Mouse (Mus musculus): Measurements from ENCODE around the gene Ppp3ca. TPM values are rescaled to one million over a fixed set of nuclear protein-coding genes. Genes with fewer than 3 reads are reported as not detected.

Ppp3ca gene
- polyA plus RNA-seq, 1 experiment from 2014 or later = 52.2 TPM

DNA sequence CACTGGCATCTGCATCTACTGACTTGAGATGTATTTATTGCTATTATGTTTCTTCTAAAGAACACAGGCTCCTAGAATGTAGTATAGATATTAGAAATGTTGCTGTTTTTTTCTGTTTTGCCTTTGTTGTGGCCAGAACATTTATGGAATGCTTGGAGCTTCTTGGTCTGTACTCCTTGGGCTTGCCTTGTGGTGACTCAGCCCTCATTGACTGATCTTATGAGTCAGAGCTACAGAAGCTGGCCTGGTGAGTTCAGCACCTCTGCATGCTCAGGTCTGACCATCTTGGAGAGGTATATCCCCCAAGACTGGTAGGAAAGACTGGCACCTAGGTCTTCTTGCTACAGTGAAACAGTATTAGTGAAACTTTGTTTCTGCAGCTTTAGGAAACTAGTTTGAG is 52.6 kb downstream of the Ppp3ca start:
- Histone ChIP-seq H3K36me3 (ENCODE audit: control insufficient read depth, insufficient read depth, low read length) (no peaks in the 10 kb centered on the region), H3K4me3 (ENCODE audit: low read depth, low read length) (no peak overlapping the region), H3K9ac (ENCODE audit: low read depth, low read length) (no peak overlapping the region), H3K4me2 (no peak overlapping the region), H3K4me1 (ENCODE audit: control insufficient read depth, insufficient read depth, low read length) (peaks cover 21% of the 10 kb centered on the region), H3K9me3 (replicated peaks; ENCODE audit: control insufficient read depth, low read length) (no peaks in the 10 kb centered on the region), H3K27ac (ENCODE audit: low read depth, low read length) (no peak overlapping the region), H3K27me3 (ENCODE audit: control insufficient read depth, insufficient read depth, low read length) (no peaks in the 10 kb centered on the region)
- no peak for ATAC-seq (replicated peaks; ENCODE audit: insufficient number of reproducible peaks, low FRiP score, low TSS enrichment)

DNA sequence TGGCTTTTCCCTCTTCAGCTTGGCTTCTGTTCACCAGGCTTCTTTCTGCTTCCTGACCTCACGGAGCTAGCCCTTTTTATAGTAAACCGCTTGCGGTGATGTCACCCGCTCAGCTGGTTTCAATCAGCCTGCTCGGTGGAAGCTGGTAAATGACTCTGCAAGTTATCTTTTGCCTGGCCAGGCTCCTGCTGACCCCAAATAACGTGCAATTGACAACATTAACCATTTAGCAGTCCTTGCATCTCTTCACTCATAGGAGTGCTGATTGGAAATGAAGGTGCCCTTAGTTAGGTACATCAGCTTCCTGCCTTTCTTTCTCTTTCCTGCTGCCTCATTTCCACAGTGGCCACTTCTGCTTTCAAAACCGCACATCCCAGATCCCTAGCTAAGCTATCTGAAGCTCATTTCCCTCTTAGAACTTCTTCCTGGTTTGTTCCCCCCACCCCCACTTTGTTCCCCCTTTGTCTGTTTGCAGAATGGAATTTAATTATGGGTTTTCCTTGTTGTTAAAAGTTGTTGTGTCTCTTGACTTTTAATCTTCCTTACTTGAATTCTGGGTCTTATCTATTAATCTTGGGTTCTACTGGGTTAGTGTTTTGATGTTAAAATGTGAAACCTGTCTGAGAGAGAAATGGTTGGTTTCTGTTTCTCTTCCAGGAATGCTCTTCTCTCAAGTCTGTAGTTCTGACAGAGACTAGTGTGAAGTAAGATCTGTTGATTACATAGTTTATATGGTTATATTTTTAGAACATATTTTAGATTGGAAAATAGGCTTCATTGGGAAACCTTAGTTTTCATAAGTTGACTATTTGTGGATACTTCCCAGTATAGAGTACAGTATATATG is 55.6 kb downstream of the Ppp3ca start:
- Histone ChIP-seq H3K27ac (ENCODE audit: low read depth, low read length) (peak overlapping the region; percentile 54), H3K4me2 (peak overlapping the region; percentile 44), H3K9me3 (replicated peaks; ENCODE audit: control insufficient read depth, low read length) (no peaks in the 10 kb centered on the region), H3K4me3 (ENCODE audit: low read depth, low read length) (no peak overlapping the region), H3K27me3 (ENCODE audit: control insufficient read depth, insufficient read depth, low read length) (no peaks in the 10 kb centered on the region), H3K36me3 (ENCODE audit: control insufficient read depth, insufficient read depth, low read length) (no peaks in the 10 kb centered on the region), H3K4me1 (ENCODE audit: control insufficient read depth, insufficient read depth, low read length) (peaks cover 19% of the 10 kb centered on the region), H3K9ac (ENCODE audit: low read depth, low read length) (no peak overlapping the region)
- peak; percentile 42; the same call in 1 of the 2 replicates for ATAC-seq (replicated peaks; ENCODE audit: insufficient number of reproducible peaks, low FRiP score, low TSS enrichment)
- WGBS (ENCODE audit: insufficient replicate concordance) = 8% methylated on average over 7 of the region's 7 CpGs

DNA sequence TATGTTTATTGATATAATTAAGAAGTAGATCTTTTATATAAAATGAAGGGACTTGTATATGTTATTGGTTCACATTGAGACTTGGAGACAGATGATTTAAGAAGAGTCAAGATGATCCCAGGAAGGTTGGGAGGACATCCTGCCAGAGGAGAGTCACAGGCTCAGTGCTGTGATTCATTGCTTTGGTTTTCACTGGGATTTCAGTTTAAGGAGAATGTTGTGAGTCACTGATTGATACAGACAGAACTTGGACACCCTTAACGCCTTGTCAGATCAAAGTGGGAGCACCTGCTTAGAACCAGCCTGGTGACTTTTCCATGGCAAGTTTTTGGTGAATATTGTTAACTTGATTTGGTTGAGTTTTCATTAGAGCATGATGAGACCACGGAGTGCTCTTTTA is 58.0 kb downstream of the Ppp3ca start:
- H3K4me3 ChIP-seq (ENCODE audit: low read depth, low read length) = no peak overlapping the region
- peaks cover 15% of the 10 kb centered on the region for H3K4me1 ChIP-seq (ENCODE audit: control insufficient read depth, insufficient read depth, low read length)
- no peak overlapping the region for H3K4me2 ChIP-seq
- no peak overlapping the region for H3K9ac ChIP-seq (ENCODE audit: low read depth, low read length)
- H3K27ac ChIP-seq (ENCODE audit: low read depth, low read length) = no peak overlapping the region
- ATAC-seq (replicated peaks; ENCODE audit: insufficient number of reproducible peaks, low FRiP score, low TSS enrichment) = no peak
- H3K9me3 ChIP-seq (replicated peaks; ENCODE audit: control insufficient read depth, low read length) = no peaks in the 10 kb centered on the region
- no peaks in the 10 kb centered on the region for H3K36me3 ChIP-seq (ENCODE audit: control insufficient read depth, insufficient read depth, low read length)
- WGBS (ENCODE audit: insufficient replicate concordance) = 88% methylated on average over 2 of the region's 2 CpGs
- H3K27me3 ChIP-seq (ENCODE audit: control insufficient read depth, insufficient read depth, low read length) = no peaks in the 10 kb centered on the region

DNA sequence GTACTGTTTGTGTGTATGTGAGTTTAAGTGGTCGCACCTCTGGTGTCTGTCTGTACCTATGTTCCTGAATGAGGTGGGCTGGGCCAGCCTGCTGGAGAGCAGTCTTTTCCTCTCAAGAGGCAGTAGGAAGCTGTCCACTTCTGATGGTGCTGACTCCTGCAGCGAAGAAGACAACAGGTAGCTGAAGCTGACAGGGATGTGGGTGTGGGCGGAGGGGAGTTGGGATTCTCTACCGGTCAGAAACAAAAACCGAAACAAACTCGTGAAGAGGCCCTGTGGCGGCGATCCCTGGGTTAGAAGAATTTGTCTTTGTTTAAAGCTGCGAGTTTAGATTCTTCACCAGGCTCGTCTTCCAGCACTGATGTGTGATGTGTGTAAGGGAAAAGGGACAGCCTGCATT is 60.1 kb downstream of the Ppp3ca start:
- Histone ChIP-seq H3K27me3 (ENCODE audit: control insufficient read depth, insufficient read depth, low read length) (no peaks in the 10 kb centered on the region), H3K9ac (ENCODE audit: low read depth, low read length) (no peak overlapping the region), H3K9me3 (replicated peaks; ENCODE audit: control insufficient read depth, low read length) (no peaks in the 10 kb centered on the region), H3K36me3 (ENCODE audit: control insufficient read depth, insufficient read depth, low read length) (no peaks in the 10 kb centered on the region), H3K27ac (ENCODE audit: low read depth, low read length) (no peak overlapping the region), H3K4me1 (ENCODE audit: control insufficient read depth, insufficient read depth, low read length) (peaks cover 6% of the 10 kb centered on the region), H3K4me2 (no peak overlapping the region), H3K4me3 (ENCODE audit: low read depth, low read length) (no peak overlapping the region)
- WGBS (ENCODE audit: insufficient replicate concordance) = 62% methylated on average over 10 of the region's 10 CpGs
- no peak for ATAC-seq (replicated peaks; ENCODE audit: insufficient number of reproducible peaks, low FRiP score, low TSS enrichment)

DNA sequence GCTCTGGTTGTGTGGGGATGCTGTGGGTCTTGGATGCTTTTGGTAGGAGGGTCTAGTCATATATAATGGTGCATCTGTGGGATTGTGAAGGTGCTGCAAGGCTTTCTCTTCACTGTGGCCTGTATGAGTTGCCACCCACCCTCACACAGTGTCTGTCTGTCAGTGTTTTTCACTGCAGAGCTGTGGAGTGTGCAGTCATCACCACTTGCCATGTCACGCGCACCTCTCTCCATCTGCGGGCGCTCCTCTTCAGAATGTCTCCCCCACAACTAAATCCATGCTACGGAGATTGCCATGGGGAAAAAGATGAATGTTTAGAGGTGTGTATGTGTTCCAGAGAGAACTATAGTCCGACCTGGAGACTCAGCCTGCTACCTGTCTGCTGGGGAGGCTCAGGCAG is 61.7 kb downstream of the Ppp3ca start:
- no peak for ATAC-seq (replicated peaks; ENCODE audit: insufficient number of reproducible peaks, low FRiP score, low TSS enrichment)
- Histone ChIP-seq H3K27ac (ENCODE audit: low read depth, low read length) (no peak overlapping the region), H3K9me3 (replicated peaks; ENCODE audit: control insufficient read depth, low read length) (no peaks in the 10 kb centered on the region), H3K9ac (ENCODE audit: low read depth, low read length) (no peak overlapping the region), H3K27me3 (ENCODE audit: control insufficient read depth, insufficient read depth, low read length) (no peaks in the 10 kb centered on the region), H3K36me3 (ENCODE audit: control insufficient read depth, insufficient read depth, low read length) (no peaks in the 10 kb centered on the region), H3K4me2 (no peak overlapping the region), H3K4me1 (ENCODE audit: control insufficient read depth, insufficient read depth, low read length) (peaks cover 5% of the 10 kb centered on the region; the same call in 1 of the 2 replicates), H3K4me3 (ENCODE audit: low read depth, low read length) (no peak overlapping the region)
- WGBS (ENCODE audit: insufficient replicate concordance) = 81% methylated on average over 6 of the region's 6 CpGs

DNA sequence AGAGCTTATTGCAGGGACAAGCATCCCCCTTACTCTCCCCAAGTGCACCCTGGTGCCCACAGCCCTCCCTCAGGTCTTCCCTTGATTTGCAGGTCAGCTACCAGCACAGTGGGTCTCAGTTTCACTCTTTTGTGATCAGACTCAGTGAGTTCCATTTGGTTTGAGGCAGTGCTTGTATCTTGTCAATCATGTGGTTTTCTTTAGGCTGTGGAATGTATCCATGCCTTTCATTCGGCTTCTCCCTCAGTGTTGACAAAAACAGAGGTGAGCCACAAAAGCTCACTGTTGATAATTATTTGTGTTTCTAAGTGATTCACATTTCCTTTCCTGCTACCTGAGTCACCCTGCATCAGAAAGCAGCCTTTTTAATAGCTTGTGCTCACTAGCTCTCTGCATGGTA is 66.1 kb downstream of the Ppp3ca start:
- H3K9me3 ChIP-seq (replicated peaks; ENCODE audit: control insufficient read depth, low read length) = no peaks in the 10 kb centered on the region
- H3K36me3 ChIP-seq (ENCODE audit: control insufficient read depth, insufficient read depth, low read length) = no peaks in the 10 kb centered on the region
- no peaks in the 10 kb centered on the region for H3K27me3 ChIP-seq (ENCODE audit: control insufficient read depth, insufficient read depth, low read length)
- peaks cover 6% of the 10 kb centered on the region for H3K4me1 ChIP-seq (ENCODE audit: control insufficient read depth, insufficient read depth, low read length)
- no peak overlapping the region for H3K4me2 ChIP-seq
- no peak overlapping the region for H3K4me3 ChIP-seq (ENCODE audit: low read depth, low read length)
- H3K27ac ChIP-seq (ENCODE audit: low read depth, low read length) = no peak overlapping the region
- ATAC-seq (replicated peaks; ENCODE audit: insufficient number of reproducible peaks, low FRiP score, low TSS enrichment) = no peak
- no peak overlapping the region for H3K9ac ChIP-seq (ENCODE audit: low read depth, low read length)
- WGBS (ENCODE audit: insufficient replicate concordance) = 21% methylated on average over 1 of the region's 1 CpGs

DNA sequence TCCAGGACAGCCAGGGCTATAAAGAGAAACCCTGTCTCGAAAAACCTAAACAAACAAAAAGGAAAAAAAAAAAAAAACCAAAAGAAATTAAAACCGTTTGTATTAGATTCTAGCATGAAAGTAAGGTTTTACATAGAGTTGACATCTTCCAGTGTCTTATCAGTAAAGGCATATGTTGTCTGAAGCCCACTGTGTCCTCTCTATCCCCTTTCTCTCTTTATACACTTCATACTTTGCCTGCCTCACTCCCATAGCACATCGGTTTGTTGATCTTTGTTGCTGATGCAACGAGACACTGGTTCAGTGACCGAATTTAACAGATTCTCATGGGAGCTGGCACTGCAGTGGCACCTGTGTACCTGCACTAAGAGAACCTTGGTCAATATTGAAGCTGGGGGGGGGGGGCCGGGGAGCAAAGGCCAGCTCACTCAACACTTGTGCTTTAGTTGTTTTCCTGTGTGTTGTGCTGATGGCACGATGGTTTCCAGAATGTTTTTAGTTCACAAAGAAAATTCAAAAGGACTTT is 66.9 kb downstream of the Ppp3ca start:
- 73% methylated on average over 7 of the region's 7 CpGs for WGBS (ENCODE audit: insufficient replicate concordance)
- H3K9ac ChIP-seq (ENCODE audit: low read depth, low read length) = no peak overlapping the region

DNA sequence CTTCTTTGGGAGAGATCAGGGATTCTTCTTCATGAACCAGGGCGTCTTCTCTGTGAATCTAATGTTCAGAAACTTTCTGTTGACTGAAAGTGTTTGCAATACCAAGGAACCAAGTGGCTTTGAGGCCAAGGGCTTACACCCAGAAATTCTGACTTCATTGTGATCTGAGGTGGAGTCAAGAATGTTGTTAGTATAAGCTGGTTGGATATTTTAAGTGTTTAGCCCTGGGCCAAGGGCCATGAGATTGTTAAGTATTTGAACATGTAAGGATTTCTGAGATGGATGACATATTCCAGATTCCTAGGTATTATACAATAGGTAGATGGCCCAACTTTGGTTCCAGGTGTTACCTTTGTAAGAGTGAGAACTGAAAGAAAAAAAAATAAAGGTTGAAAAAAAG is 68.5 kb downstream of the Ppp3ca start:
- Histone ChIP-seq H3K27ac (ENCODE audit: low read depth, low read length) (no peak overlapping the region), H3K4me2 (no peak overlapping the region), H3K9ac (ENCODE audit: low read depth, low read length) (no peak overlapping the region), H3K4me1 (ENCODE audit: control insufficient read depth, insufficient read depth, low read length) (peaks cover 17% of the 10 kb centered on the region), H3K27me3 (ENCODE audit: control insufficient read depth, insufficient read depth, low read length) (no peaks in the 10 kb centered on the region), H3K36me3 (ENCODE audit: control insufficient read depth, insufficient read depth, low read length) (no peaks in the 10 kb centered on the region), H3K4me3 (ENCODE audit: low read depth, low read length) (no peak overlapping the region), H3K9me3 (replicated peaks; ENCODE audit: control insufficient read depth, low read length) (no peaks in the 10 kb centered on the region)
- ATAC-seq (replicated peaks; ENCODE audit: insufficient number of reproducible peaks, low FRiP score, low TSS enrichment) = no peak
- WGBS (ENCODE audit: insufficient replicate concordance) = 88% methylated on average over 1 of the region's 1 CpGs

More for the DNA sequence above, 66.9 kb downstream of the Ppp3ca start:
- peaks cover 11% of the 10 kb centered on the region for H3K4me1 ChIP-seq (ENCODE audit: control insufficient read depth, insufficient read depth, low read length)
- H3K4me2 ChIP-seq = no peak overlapping the region
- no peaks in the 10 kb centered on the region for H3K36me3 ChIP-seq (ENCODE audit: control insufficient read depth, insufficient read depth, low read length)
- no peak overlapping the region for H3K4me3 ChIP-seq (ENCODE audit: low read depth, low read length)
- H3K9me3 ChIP-seq (replicated peaks; ENCODE audit: control insufficient read depth, low read length) = no peaks in the 10 kb centered on the region
- H3K27ac ChIP-seq (ENCODE audit: low read depth, low read length) = no peak overlapping the region
- H3K27me3 ChIP-seq (ENCODE audit: control insufficient read depth, insufficient read depth, low read length) = no peaks in the 10 kb centered on the region
- no peak for ATAC-seq (replicated peaks; ENCODE audit: insufficient number of reproducible peaks, low FRiP score, low TSS enrichment)

DNA sequence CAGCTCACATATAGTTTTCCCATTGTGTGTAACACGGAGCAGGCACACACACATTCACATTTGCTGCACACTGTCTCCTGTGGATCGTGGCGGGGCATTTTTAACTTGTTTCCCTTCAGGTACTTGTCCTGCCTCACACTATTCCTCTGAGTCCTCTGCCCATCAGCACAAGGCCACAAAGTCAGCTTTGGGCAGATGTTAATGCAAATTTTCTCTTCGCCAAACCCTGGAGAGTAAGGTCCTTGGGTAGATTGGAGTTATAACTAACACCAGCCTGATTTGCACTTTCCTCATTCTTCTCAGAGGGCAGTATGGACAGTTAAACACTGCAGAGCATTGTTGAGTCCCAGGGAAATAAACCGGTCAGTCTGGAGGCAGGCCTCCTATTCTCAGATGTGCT is 69.0 kb downstream of the Ppp3ca start:
- no peak for ATAC-seq (replicated peaks; ENCODE audit: insufficient number of reproducible peaks, low FRiP score, low TSS enrichment)

More for the DNA sequence above, 69.0 kb downstream of the Ppp3ca start:
- Histone ChIP-seq H3K4me1 (ENCODE audit: control insufficient read depth, insufficient read depth, low read length) (peaks cover 19% of the 10 kb centered on the region), H3K36me3 (ENCODE audit: control insufficient read depth, insufficient read depth, low read length) (no peaks in the 10 kb centered on the region), H3K9ac (ENCODE audit: low read depth, low read length) (no peak overlapping the region), H3K4me3 (ENCODE audit: low read depth, low read length) (no peak overlapping the region), H3K9me3 (replicated peaks; ENCODE audit: control insufficient read depth, low read length) (no peaks in the 10 kb centered on the region), H3K27me3 (ENCODE audit: control insufficient read depth, insufficient read depth, low read length) (no peaks in the 10 kb centered on the region), H3K27ac (ENCODE audit: low read depth, low read length) (no peak overlapping the region), H3K4me2 (no peak overlapping the region)
- WGBS (ENCODE audit: insufficient replicate concordance) = 93% methylated on average over 5 of the region's 5 CpGs
